Mouse (Mus musculus): ENCODE measurements around the gene Elmod3.

- TF ChIP-seq CTCF (IDR thresholded peaks at IDR 0.05; ENCODE audit: low read depth) (no peak), EP300 (IDR thresholded peaks at IDR 0.05; ENCODE audit: low read depth) (no peak)
Observed at GRCm38 (mm10) chr6:72598791-72599557, 761 bp upstream of the Elmod3 start.

All from liver, postnatal 0 days (tissue).